In the genomic region with DNA sequence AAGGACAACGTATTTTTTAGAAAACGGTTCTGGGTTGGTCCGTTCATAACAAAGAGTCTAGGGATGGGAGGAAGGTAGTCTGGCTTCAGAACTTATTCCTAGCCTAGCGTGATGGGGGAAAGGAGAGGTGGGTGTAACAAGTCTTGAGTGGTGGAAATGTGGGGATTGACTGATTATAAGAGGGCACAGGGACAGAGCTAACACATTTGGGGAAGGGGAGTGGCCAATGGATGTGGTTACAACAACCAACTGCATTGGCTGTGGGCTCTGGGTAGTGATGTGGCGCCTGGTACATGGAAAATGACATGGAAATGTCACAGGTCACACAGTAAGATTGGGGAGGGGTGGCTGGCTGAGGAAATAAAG, we compare ENCODE assay signal across 8 mouse cellular contexts. TPM values are rescaled to one million over a fixed set of nuclear protein-coding genes. Genes with fewer than 3 reads are reported as not detected.
DNase-seq lines count a peak whose midpoint lies in the region; ATAC-seq lines count a peak whose summit lies in the region.

No protein-coding gene starts in this region.

- no peak overlapping the region; the same call in 1 of the 2 replicates for H3K9ac ChIP-seq in forebrain, embryonic 12.5 days
- H3K9ac ChIP-seq in liver, embryonic 15.5 days = no peak overlapping the region

- H3K27ac ChIP-seq in forebrain, embryonic 12.5 days = no peak overlapping the region
- no peak overlapping the region; the same call in 1 of the 2 replicates for H3K27ac ChIP-seq in liver, embryonic 15.5 days (replicated peaks)

- WGBS in forebrain, embryonic 12.5 days = 23% methylated on average over 5 of the region's 5 CpGs
- 15% methylated on average over 5 of the region's 5 CpGs for WGBS in liver, embryonic 15.5 days (ENCODE audit: insufficient replicate concordance)

- no peaks in the 10 kb centered on the region for H3K27me3 ChIP-seq in forebrain, embryonic 12.5 days
- H3K27me3 ChIP-seq in liver, embryonic 15.5 days = no peaks in the 10 kb centered on the region

- peak overlapping the region; percentile 81 for H3K4me3 ChIP-seq in forebrain, embryonic 12.5 days (replicated peaks)
- peak overlapping the region; percentile 74 for H3K4me3 ChIP-seq in liver, embryonic 15.5 days (replicated peaks)

- peaks cover 19% of the 10 kb centered on the region for H3K4me1 ChIP-seq in forebrain, embryonic 12.5 days
- peaks cover 24% of the 10 kb centered on the region for H3K4me1 ChIP-seq in liver, embryonic 15.5 days (replicated peaks)

- no peaks in the 10 kb centered on the region for H3K9me3 ChIP-seq in forebrain, embryonic 12.5 days
- no peaks in the 10 kb centered on the region for H3K9me3 ChIP-seq in liver, embryonic 15.5 days (replicated peaks)

- ATAC-seq in cerebellum, adult (ENCODE audit: insufficient number of reproducible peaks, low FRiP score, low TSS enrichment) = peak; percentile 33
- peak; percentile 53 for ATAC-seq in forebrain, embryonic 12.5 days (ENCODE audit: low FRiP score)
- peak; percentile 7; the same call in 1 of the 2 replicates for ATAC-seq in liver, embryonic 15.5 days (ENCODE audit: insufficient read depth)

- peak overlapping the region; percentile 81 for H3K4me2 ChIP-seq in forebrain, embryonic 12.5 days
- H3K4me2 ChIP-seq in liver, embryonic 15.5 days = peak overlapping the region; percentile 84

- no peaks in the 10 kb centered on the region for H3K36me3 ChIP-seq in forebrain, embryonic 12.5 days (replicated peaks)
- no peaks in the 10 kb centered on the region for H3K36me3 ChIP-seq in liver, embryonic 15.5 days (replicated peaks)

- DNase-seq in cerebellum, postnatal 25 days = no peak
- peak; percentile 86 for DNase-seq in 416B (ENCODE audit: low read depth)
- no peak for DNase-seq in ovary, postnatal 36 days (ENCODE audit: low spot score)
- no peak for DNase-seq in left cerebral cortex, adult 8-10 months (ENCODE audit: low spot score in 2 of 2)
- no peak for DNase-seq in spleen, adult 18-20 months

RNA-seq across cellular contexts. Expression of a gene that starts 0.4 kb away (rescaled TPM):
- 15.3 and 17.8 TPM in 2 replicates for polyA plus RNA-seq in forebrain, embryonic 12.5 days (2016; fragmentation: Nextera tagmentation; extraction: Ambion mirVana)
- polyA plus RNA-seq in liver, embryonic 15.5 days (2015; fragmentation: Nextera tagmentation; extraction: Ambion mirVana) = 4.5 and 5.7 TPM in 2 replicates
- total RNA-seq in left cerebral cortex, adult 8-10 months (2022) = 10 to 100 TPM; 15.1 to 22.0 (median 20.2) TPM

RNA-seq across cellular contexts. Expression of a gene that starts 12.9 kb away (rescaled TPM):
- not detected in 2 replicates for polyA plus RNA-seq in forebrain, embryonic 12.5 days (2016; fragmentation: Nextera tagmentation; extraction: Ambion mirVana)
- not detected in 2 replicates for polyA plus RNA-seq in liver, embryonic 15.5 days (2015; fragmentation: Nextera tagmentation; extraction: Ambion mirVana)
- total RNA-seq in left cerebral cortex, adult 8-10 months (2022) = not detected
